Mouse (Mus musculus) brain, embryonic 14.5 days (tissue): Measurements from ENCODE around the gene Fbxo8. TPM values are rescaled to one million over a fixed set of nuclear protein-coding genes. Genes with fewer than 3 reads are reported as not detected.

Experiments used
- DNase-seq: peaks from one replicate; pipeline ENCODE4 v3.0.0-alpha.2; 2011; ENCODE audit warnings: low read depth
- CTCF ChIP-seq: fragments of 200-500 bp; IDR thresholded peaks from 2 replicates; pipeline ENCODE4 v1.5.1; 2012; ENCODE audit warnings: inconsistent platforms, mild to moderate bottlenecking, moderate library complexity, borderline replicate concordance; ENCODE audit not compliant: insufficient read depth, insufficient read length; ENCODE audit errors: extremely low read depth
- POLR2A ChIP-seq: fragments of 200-500 bp; IDR thresholded peaks from 2 replicates; pipeline ENCODE4 v1.6.1; 2012; ENCODE audit warnings: mild to moderate bottlenecking, inconsistent platforms, borderline replicate concordance; ENCODE audit not compliant: poor library complexity, insufficient read depth, insufficient read length, severe bottlenecking; ENCODE audit errors: extremely low read depth
- polyA plus RNA-seq: library from polyadenylated mRNA; depleted of rRNA; stranded (reverse); fragments of >200 nt; gene quantifications from 2 replicates; pipeline ENCODE4 v1.2.3, GENCODE M21; 2012

Fbxo8 gene
- polyA plus RNA-seq, 1 experiment, result 25.6 TPM

- DNase-seq, result peak; percentile 96
- TF ChIP-seq CTCF (no peak), POLR2A (no peak)
These were observed 517 bp downstream of the Fbxo8 start for GRCm38 (mm10) chr8:56551361-56551852.

- TF ChIP-seq CTCF, result no peak
- no peak for TF ChIP-seq POLR2A
- DNase-seq, result no peak
These were observed 1.2 kb downstream of the Fbxo8 start for GRCm38 (mm10) chr8:56552045-56552444.

DNA sequence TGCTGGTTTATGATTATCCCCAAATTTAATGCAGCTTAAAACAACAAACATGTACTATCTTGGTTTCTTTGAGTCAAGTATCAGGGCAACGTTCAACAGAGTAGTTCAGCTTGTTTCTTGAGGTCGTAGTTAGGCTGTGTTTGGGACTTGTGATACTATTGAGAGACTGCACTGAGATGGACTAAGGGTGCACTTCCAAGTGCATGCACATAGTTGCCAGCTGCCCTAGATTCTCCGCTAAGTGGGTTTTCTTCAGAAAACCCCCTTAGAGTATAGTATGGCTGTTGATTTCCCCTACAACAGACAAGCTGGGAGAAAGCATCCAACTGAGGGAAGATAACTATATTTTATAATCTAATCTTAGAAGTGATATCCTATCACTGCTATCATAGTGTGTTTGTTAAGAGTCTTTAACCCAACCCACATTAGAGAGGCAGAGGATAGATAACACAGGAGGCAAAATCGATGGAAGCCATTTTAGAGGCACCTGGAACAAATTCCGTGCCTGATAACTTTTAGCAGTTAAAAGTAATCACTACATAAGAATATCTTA is 1.7 kb downstream of the Fbxo8 start:
- TF ChIP-seq POLR2A (no peak), CTCF (no peak)
- DNase-seq, result no peak

- TF ChIP-seq POLR2A (no peak), CTCF (no peak)
- DNase-seq, result no peak
These were observed 13.6 kb downstream of the Fbxo8 start for GRCm38 (mm10) chr8:56564399-56565047.

DNA sequence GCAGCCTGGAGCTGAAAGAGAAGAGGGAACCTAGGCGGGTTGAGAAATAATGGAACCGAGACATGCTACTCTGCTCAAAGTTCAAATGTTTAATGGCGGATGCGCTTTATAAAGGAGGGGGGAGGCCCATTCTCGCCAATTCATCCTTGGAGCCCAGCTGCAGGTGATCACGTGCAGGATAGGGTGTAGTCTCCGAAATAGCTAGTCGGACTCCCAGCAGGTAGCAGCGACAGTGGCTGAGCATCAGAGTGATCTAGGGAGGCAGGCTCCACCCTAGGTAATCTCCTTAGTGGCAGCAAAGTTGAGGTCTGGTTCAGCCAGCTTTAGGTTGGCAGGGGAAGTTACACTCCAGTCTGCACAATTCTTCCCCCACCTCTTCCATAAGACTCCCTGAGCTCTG is 16.0 kb downstream of the Fbxo8 start:
- TF ChIP-seq POLR2A (no peak), CTCF (no peak)
- DNase-seq, result no peak

GRCm38 (mm10) chr8:56580918-56581317 is 30.0 kb downstream of the Fbxo8 start:
- no peak for DNase-seq
- TF ChIP-seq POLR2A (no peak), CTCF (no peak)

DNA sequence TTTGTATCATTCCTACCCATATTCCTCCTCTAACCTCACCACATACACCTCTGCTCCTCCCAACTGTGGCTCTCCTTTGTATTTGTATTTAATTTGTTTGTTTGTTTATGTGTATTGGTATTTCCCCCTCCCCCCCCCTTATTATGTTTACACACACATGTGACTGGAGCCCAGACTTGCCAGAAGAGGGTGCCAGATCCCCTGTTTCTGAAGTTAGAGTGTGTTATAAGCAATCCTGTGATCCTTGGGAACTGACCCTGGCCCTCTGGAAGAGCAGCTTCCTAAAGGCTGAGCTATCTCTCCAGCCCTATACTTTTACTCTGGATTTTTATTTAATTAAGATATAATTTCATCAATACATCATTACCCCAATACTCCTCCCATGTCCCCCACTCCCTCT is 32.0 kb downstream of the Fbxo8 start:
- DNase-seq, result peak; percentile 2

DNA sequence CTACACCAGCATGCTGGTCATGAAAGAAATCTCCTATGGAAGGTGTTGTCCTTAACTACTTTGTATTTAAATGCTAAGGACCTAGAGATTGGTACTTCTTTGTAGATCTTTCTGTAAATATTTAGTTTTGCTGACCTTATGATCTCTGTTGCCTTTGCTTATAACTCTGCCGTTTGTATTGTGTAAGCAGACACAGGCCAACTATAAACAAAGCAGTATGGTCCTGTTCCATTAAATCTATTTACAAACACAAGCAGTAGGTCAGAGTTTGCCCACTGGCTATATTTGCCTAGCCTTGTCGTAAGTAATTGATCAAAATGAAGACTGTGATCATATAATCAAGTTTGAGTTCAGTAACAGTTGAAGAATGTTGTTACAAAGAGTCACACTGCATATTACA is 38.1 kb downstream of the Fbxo8 start:
- TF ChIP-seq POLR2A (no peak), CTCF (no peak)
- no peak for DNase-seq

More for the DNA sequence above, 32.0 kb downstream of the Fbxo8 start:
- TF ChIP-seq CTCF (no peak), POLR2A (no peak)

DNA sequence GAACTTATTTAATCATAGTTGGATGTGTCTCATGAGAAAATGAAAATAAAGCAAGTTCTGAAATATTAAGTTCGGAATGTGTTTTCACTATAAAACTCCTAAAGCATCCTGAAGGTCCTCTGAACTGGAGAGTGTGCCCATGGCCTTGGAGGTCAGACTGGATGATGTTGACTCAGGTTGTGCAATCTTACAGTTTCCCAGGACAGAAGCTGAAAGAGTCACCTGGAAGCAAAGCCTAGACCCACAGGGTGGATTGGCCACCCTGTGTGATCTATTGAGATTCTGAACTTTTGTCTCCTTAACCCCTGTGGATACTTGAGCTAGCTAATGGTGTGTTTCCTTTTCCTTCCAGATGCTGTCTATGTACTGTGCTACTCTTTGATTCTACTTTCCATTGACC is 40.2 kb downstream of the Fbxo8 start:
- TF ChIP-seq CTCF, result no peak
- no peak for TF ChIP-seq POLR2A
- DNase-seq, result no peak

- TF ChIP-seq CTCF (no peak), POLR2A (no peak)
- DNase-seq, result no peak
These were observed 40.6 kb downstream of the Fbxo8 start for GRCm38 (mm10) chr8:56591502-56591901.

- TF ChIP-seq POLR2A, result no peak
- no peak for TF ChIP-seq CTCF
- no peak for DNase-seq
These were observed 55.6 kb downstream of the Fbxo8 start for GRCm38 (mm10) chr8:56606481-56606880.

DNA sequence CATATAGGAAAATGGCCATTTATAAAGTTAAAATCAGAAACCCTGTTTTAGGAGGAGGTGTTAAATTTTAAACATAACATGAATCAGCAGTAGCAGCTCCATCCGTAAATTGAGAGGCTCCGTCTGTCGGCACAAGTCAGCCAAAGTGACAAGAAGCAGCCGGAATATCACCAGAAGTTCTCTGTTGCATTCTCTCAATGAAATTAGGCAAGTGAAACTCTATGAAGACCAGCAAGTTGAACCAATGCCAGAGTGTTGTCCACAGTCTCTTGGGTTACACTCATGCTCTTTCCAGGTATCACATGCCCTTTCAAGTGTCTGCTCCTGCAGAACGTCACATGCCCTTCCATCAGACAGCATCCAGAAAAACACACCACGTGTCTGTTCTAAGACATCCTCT is 60.8 kb downstream of the Fbxo8 start:
- DNase-seq, result no peak
- TF ChIP-seq CTCF (no peak), POLR2A (no peak)

- no peak for DNase-seq
- TF ChIP-seq CTCF (no peak), POLR2A (no peak)
These were observed 63.3 kb downstream of the Fbxo8 start for GRCm38 (mm10) chr8:56614235-56614634.

DNA sequence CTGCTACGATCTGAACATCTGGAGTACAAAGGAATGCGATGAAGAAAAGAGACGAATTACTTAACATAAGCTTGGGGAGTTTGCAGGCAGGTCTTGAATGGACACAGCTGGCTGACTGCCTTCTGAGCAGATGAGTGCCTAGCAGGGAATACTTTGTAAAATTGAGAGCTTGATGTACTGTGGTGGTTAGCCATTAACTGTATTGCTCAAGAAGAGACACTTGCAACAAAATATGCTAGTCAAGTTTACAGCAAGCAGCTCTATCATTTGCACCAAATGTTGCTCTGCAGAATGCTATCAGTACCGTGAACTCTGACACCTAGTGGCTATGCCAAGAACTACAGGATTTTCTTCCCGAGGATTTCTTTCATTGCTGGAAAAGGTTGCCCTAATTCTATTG is 64.1 kb downstream of the Fbxo8 start:
- no peak for TF ChIP-seq POLR2A
- peak; percentile 70; the same call in 1 of the 2 replicates for TF ChIP-seq CTCF

More for the DNA sequence above, 64.1 kb downstream of the Fbxo8 start:
- DNase-seq, result peak; percentile 81
